ENCODE assay signal across 10 mouse cellular contexts in genomic region chr4:155205919-155206318, GRCm38 (mm10). TPM values are rescaled to one million over a fixed set of nuclear protein-coding genes. Genes with fewer than 3 reads are reported as not detected.
DNase-seq lines count a peak whose midpoint lies in the region; ATAC-seq and TF ChIP-seq lines count a peak whose summit lies in the region.
"Had no signal": no experiment of that assay in that cellular context is flagged by ENCODE, and none has a peak within 500 bp of the region (broad histone marks: within the 10 kb centered on the region; RNA-seq: fewer than 3 reads in every experiment).

No protein-coding gene starts in this region.

- H3K27ac ChIP-seq in liver, postnatal 0 days (ENCODE audit: low read depth), result peak overlapping the region; percentile 83
- peak overlapping the region; percentile 69 for H3K27ac ChIP-seq in stomach, embryonic 16.5 days (ENCODE audit: low read length)
- H3K27ac ChIP-seq in midbrain, postnatal 0 days (ENCODE audit: low read depth, low read length), result no peak overlapping the region
- H3K27ac ChIP-seq: heart, embryonic 15.5 days had no signal

- peak overlapping the region; percentile 39; the same call in 1 of the 2 replicates for H3K4me2 ChIP-seq in liver, postnatal 0 days (ENCODE audit: low read depth, low read length)
- H3K4me2 ChIP-seq in stomach, embryonic 16.5 days (ENCODE audit: low read depth, low read length), result peak overlapping the region; percentile 19; the same call in 1 of the 2 replicates
- no peak overlapping the region for H3K4me2 ChIP-seq in midbrain, postnatal 0 days (ENCODE audit: low read depth, low read length, poor library complexity, severe bottlenecking)
- H3K4me2 ChIP-seq: heart, embryonic 15.5 days had no signal

- H3K36me3 ChIP-seq in liver, postnatal 0 days (replicated peaks; ENCODE audit: insufficient read depth, low read length), result no peaks in the 10 kb centered on the region
- no peaks in the 10 kb centered on the region for H3K36me3 ChIP-seq in stomach, embryonic 16.5 days (ENCODE audit: control insufficient read depth, insufficient read depth, low read length)
- H3K36me3 ChIP-seq in midbrain, postnatal 0 days (ENCODE audit: insufficient read depth, low read length), result no peaks in the 10 kb centered on the region; the same call in 1 of the 2 replicates
- H3K36me3 ChIP-seq: heart, embryonic 15.5 days had no signal

- H3K9ac ChIP-seq in liver, postnatal 0 days (replicated peaks), result no peak overlapping the region
- no peak overlapping the region for H3K9ac ChIP-seq in stomach, embryonic 16.5 days (ENCODE audit: low read length)
- no peak overlapping the region for H3K9ac ChIP-seq in midbrain, postnatal 0 days (replicated peaks; ENCODE audit: low read length, poor library complexity, severe bottlenecking)
- H3K9ac ChIP-seq: heart, embryonic 15.5 days had no signal

- no peaks in the 10 kb centered on the region for H3K9me3 ChIP-seq in liver, postnatal 0 days (ENCODE audit: low read length)
- H3K9me3 ChIP-seq in stomach, embryonic 16.5 days (replicated peaks; ENCODE audit: control insufficient read depth, low read length), result no peaks in the 10 kb centered on the region
- H3K9me3 ChIP-seq in midbrain, postnatal 0 days (ENCODE audit: low read length), result no peaks in the 10 kb centered on the region
- H3K9me3 ChIP-seq: heart, embryonic 15.5 days had no signal

- TF ChIP-seq EP300 in liver, postnatal 0 days (IDR thresholded peaks at IDR 0.05; ENCODE audit: low read depth), result no peak

- ATAC-seq in liver, postnatal 0 days, result peak; percentile 78
- ATAC-seq in stomach, embryonic 16.5 days (ENCODE audit: insufficient read depth, low FRiP score), result peak; percentile 80; the same call in 1 of the 2 replicates
- no peak for ATAC-seq in midbrain, postnatal 0 days (ENCODE audit: low FRiP score)

- 52% methylated on average over 6 of the region's 6 CpGs for WGBS in liver, postnatal 0 days (ENCODE audit: insufficient replicate concordance)
- 54% methylated on average over 6 of the region's 6 CpGs for WGBS in stomach, embryonic 16.5 days
- WGBS in midbrain, postnatal 0 days, result 63% methylated on average over 6 of the region's 6 CpGs

- H3K4me1 ChIP-seq in liver, postnatal 0 days (ENCODE audit: insufficient read depth), result peaks cover 66% of the 10 kb centered on the region
- peaks cover 69% of the 10 kb centered on the region for H3K4me1 ChIP-seq in stomach, embryonic 16.5 days (ENCODE audit: control insufficient read depth, insufficient read depth, low read length)
- no peaks in the 10 kb centered on the region for H3K4me1 ChIP-seq in midbrain, postnatal 0 days (ENCODE audit: insufficient read depth, low read length)

- no peak overlapping the region for H3K4me3 ChIP-seq in liver, postnatal 0 days (ENCODE audit: low read depth, low read length)
- H3K4me3 ChIP-seq in stomach, embryonic 16.5 days (replicated peaks; ENCODE audit: low read length), result no peak overlapping the region
- H3K4me3 ChIP-seq in midbrain, postnatal 0 days (ENCODE audit: low read depth, low read length), result no peak overlapping the region
- H3K4me3 ChIP-seq: heart, embryonic 15.5 days had no signal

- peak; percentile 61 for DNase-seq in testis, postnatal 14 days (ENCODE audit: low spot score)
- no peak for DNase-seq in testis, postnatal 10 days (ENCODE audit: low spot score)
- peak; percentile 86 for DNase-seq in kidney, postnatal 10 days
- DNase-seq in liver, postnatal 0 days, result peak; percentile 75
- no peak for DNase-seq in midbrain, postnatal 0 days (ENCODE audit: low spot score)
- DNase-seq in neural tube, embryonic 10.5 days (ENCODE audit: extremely low spot score, low spot score), result no peak
- DNase-seq in layer of hippocampus, adult 9-11 months, result no peak
- DNase-seq: midbrain, embryonic 14.5 days had no signal

- H3K27me3 ChIP-seq in liver, postnatal 0 days (ENCODE audit: insufficient read depth, low read length), result no peaks in the 10 kb centered on the region
- H3K27me3 ChIP-seq in stomach, embryonic 16.5 days (ENCODE audit: control insufficient read depth, insufficient read depth, low read length), result no peaks in the 10 kb centered on the region
- no peaks in the 10 kb centered on the region for H3K27me3 ChIP-seq in midbrain, postnatal 0 days (ENCODE audit: insufficient read depth, low read length)
- H3K27me3 ChIP-seq: heart, embryonic 15.5 days had no signal

- no peak for TF ChIP-seq CTCF in liver, postnatal 0 days (IDR thresholded peaks at IDR 0.05; ENCODE audit: low read depth)
- no peak for TF ChIP-seq CTCF in midbrain, postnatal 0 days (IDR thresholded peaks at IDR 0.05)

RNA-seq across cellular contexts. Expression of gene Ski, which starts 16.5 kb away (rescaled TPM):
- 3.5 and 3.7 TPM in 2 replicates for polyA plus RNA-seq in liver, postnatal 0 days (2015; fragmentation: Nextera tagmentation; extraction: Ambion mirVana)
- polyA plus RNA-seq in stomach, embryonic 16.5 days (2015; fragmentation: Nextera tagmentation; extraction: Ambion mirVana), result 17.7 and 17.9 TPM in 2 replicates
- 59.8 and 63.1 TPM in 2 replicates for total RNA-seq in midbrain, postnatal 0 days (2014; rRNA removed)
- polyA plus RNA-seq in midbrain, postnatal 0 days (2015; fragmentation: Nextera tagmentation; extraction: Ambion mirVana), result 7.1 and 8.4 TPM in 2 replicates

RNA-seq across cellular contexts. Expression of gene Faap20, which starts 43.7 kb away (rescaled TPM):
- polyA plus RNA-seq in liver, postnatal 0 days (2015; fragmentation: Nextera tagmentation; extraction: Ambion mirVana), result 23.1 and 24.7 TPM in 2 replicates
- 58.4 and 60.1 TPM in 2 replicates for polyA plus RNA-seq in stomach, embryonic 16.5 days (2015; fragmentation: Nextera tagmentation; extraction: Ambion mirVana)
- total RNA-seq in midbrain, postnatal 0 days (2014; rRNA removed), result 39.5 and 48.7 TPM in 2 replicates
- polyA plus RNA-seq in midbrain, postnatal 0 days (2015; fragmentation: Nextera tagmentation; extraction: Ambion mirVana), result 56.6 and 57.1 TPM in 2 replicates

Comparison
In these comparisons a context has a peak if more than half of its experiments do, and no peak if none do; other contexts are left out.
1. DNase-seq: peak in testis, postnatal 14 days (single experiment), kidney, postnatal 10 days (single experiment) and liver, postnatal 0 days (single experiment); none in testis, postnatal 10 days (single experiment), midbrain, postnatal 0 days (single experiment), neural tube, embryonic 10.5 days (single experiment) and layer of hippocampus, adult 9-11 months (single experiment).